Mouse (Mus musculus) limb, embryonic 11.5 days (tissue): ENCODE results near the gene 1700009N14Rik. TPM values are rescaled to one million over a fixed set of nuclear protein-coding genes. Genes with fewer than 3 reads are reported as not detected.

Experiments used
- ATAC-seq: fragments of 200-750 bp; cut with Nextera tagmentation; 2 replicates; pipeline ENCODE4 v1.8.0; 2017; ENCODE audit warnings: low read depth; ENCODE audit not compliant: insufficient number of reproducible peaks, low FRiP score, low TSS enrichment
- DNase-seq: peaks from one replicate; pipeline ENCODE4 v3.0.0-alpha.2; 2015; ENCODE audit warnings: low spot score
- H3K27ac ChIP-seq: fragments of 300-500 bp; sonication (generic); replicated peaks from 2 replicates; pipeline ENCODE4 v1.5.1; 2014; ENCODE audit warnings: low read depth, mild to moderate bottlenecking, low read length
- H3K27me3 ChIP-seq: fragments of 300-500 bp; sonication (generic); 2 replicates; pipeline ENCODE4 v1.6.1; 2014; ENCODE audit warnings: mild to moderate bottlenecking, low read length, mixed read lengths; ENCODE audit not compliant: control insufficient read depth, insufficient read depth
- H3K36me3 ChIP-seq: fragments of 300-500 bp; sonication (generic); 2 replicates; pipeline ENCODE4 v1.6.1; 2014; ENCODE audit warnings: mild to moderate bottlenecking, low read length, moderate library complexity, mixed read lengths; ENCODE audit not compliant: control insufficient read depth, insufficient read depth
- H3K4me1 ChIP-seq: fragments of 300-500 bp; sonication (generic); 2 replicates; pipeline ENCODE4 v1.6.1; 2014; ENCODE audit warnings: low read length, mixed read lengths; ENCODE audit not compliant: control insufficient read depth, insufficient read depth
- H3K4me2 ChIP-seq: fragments of 300-500 bp; sonication (generic); 2 replicates; pipeline ENCODE4 v1.6.1; 2014; ENCODE audit warnings: low read depth, mild to moderate bottlenecking, moderate library complexity; ENCODE audit not compliant: severe bottlenecking
- H3K4me3 ChIP-seq: fragments of 300-500 bp; sonication (generic); 2 replicates; pipeline ENCODE4 v1.5.1; 2014; ENCODE audit warnings: low read depth, low read length
- H3K9ac ChIP-seq: fragments of 300-500 bp; sonication (generic); 2 replicates; pipeline ENCODE4 v1.6.1; 2014; ENCODE audit warnings: mild to moderate bottlenecking, low read length
- H3K9me3 ChIP-seq: fragments of 300-500 bp; sonication (generic); 2 replicates; pipeline ENCODE4 v1.6.1; 2016; ENCODE audit warnings: low read length; ENCODE audit not compliant: control insufficient read depth
- WGBS: fragments of 180-500 bp; shearing (Covaris S2); extraction: QIAGEN DNeasy Blood & Tissue Kit; methylation state at CpG from one replicate; pipeline ENCODE4 v1.1.7; 2014; 5-methylcytosine and 5-hydroxymethylcytosine counted together
- polyA plus RNA-seq: library from polyadenylated mRNA; unstranded; fragments of >200 nt; fragmentation: Nextera tagmentation; extraction: Ambion mirVana; gene quantifications from 2 replicates; pipeline ENCODE4 v1.2.1, GENCODE M21; 2014

1700009N14Rik gene
- not detected in 2 replicates for polyA plus RNA-seq

DNA sequence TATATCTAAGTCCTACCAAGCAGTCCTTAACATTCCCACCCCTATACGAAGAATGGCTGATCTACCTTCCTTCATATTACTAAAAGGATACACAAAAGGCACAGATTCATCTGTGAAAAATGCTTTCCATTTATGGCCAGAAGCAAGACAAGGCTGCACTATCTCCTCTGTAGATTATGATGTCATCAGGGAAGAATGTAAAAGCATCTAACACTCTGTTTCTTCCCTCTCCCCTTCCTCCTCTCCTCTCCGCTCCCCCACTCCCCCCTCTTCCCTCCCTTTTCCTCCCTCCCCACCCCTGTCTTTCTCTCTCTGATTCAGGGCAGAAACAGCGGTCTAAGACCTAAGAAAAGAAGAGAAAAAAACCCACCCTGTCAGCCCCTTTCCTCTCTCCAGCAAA lies at the start of gene 1700009N14Rik:
Gene 1700009N14Rik (plus strand): TSS at position 227 of the 400 bp plus-strand sequence.
- 88% methylated on average over 3 of the region's 3 CpGs for WGBS
- no peak within 1 kb of the TSS for H3K9ac ChIP-seq

DNA sequence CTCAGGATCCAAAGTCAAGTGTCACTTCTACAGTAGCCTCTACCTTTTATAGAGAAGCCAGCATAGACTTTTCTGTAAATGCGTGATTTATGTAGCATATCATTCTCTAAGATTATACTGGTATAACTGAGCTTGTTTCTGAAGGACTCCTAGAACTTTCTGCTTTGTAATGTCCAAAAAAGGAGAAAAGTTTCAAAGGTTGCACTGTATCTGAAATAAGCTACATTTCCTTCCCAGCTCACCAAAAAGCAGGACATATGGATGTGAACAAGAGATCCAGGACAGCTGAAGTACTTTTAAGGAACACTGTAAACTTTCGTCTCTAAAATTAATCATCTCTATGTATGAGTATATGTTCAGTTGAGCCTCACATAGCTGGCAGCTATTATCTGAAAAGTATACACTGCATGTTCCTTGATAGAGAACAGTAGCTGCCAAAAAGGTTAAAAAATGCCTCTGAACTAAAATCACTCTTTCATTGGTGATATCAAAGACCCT lies 12.2 kb upstream of the 1700009N14Rik start:
- Histone ChIP-seq H3K27me3 (no peaks in the 10 kb centered on the region), H3K9ac (no peak overlapping the region), H3K4me3 (no peak overlapping the region), H3K27ac (no peak overlapping the region), H3K4me1 (no peaks in the 10 kb centered on the region), H3K9me3 (no peaks in the 10 kb centered on the region), H3K4me2 (no peak overlapping the region), H3K36me3 (no peaks in the 10 kb centered on the region)
- DNase-seq (no peak), ATAC-seq (no peak)
- WGBS, result 89% methylated on average over 2 of the region's 2 CpGs

More for the DNA sequence above, at the start of gene 1700009N14Rik:
- DNase-seq (no peak), ATAC-seq (no peak)
- Histone ChIP-seq H3K4me3 (no peak within 1 kb of the TSS), H3K36me3 (no peaks in the 10 kb centered on the region), H3K4me2 (no peak within 1 kb of the TSS), H3K4me1 (no peaks in the 10 kb centered on the region), H3K27me3 (no peaks in the 10 kb centered on the region), H3K9me3 (no peaks in the 10 kb centered on the region), H3K27ac (no peak within 1 kb of the TSS)

DNA sequence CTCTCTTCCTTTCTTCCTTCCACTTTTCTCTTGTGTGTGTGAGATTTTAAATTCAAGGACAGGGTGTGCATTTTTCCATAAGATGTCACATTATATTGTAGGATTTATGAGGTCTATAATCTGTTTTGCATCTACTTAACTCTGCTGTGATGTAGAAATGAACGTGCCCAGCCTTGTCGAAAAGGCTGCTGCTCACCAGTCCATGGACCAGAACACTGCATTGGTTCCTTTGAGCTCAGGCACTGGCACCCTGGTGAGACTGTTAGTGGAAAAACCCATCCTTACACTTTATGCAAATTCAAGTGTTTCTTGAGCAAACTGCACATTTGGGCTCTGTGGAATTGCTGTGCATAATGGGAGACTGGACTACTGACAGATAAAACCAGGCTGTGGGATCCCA lies 24.2 kb downstream of the 1700009N14Rik start:
- DNase-seq (no peak), ATAC-seq (no peak)
- H3K36me3 ChIP-seq, result no peaks in the 10 kb centered on the region
- no peak overlapping the region for H3K4me3 ChIP-seq
- H3K4me1 ChIP-seq, result no peaks in the 10 kb centered on the region
- no peaks in the 10 kb centered on the region for H3K9me3 ChIP-seq
- H3K4me2 ChIP-seq, result no peak overlapping the region
- no peaks in the 10 kb centered on the region for H3K27me3 ChIP-seq
- H3K9ac ChIP-seq, result no peak overlapping the region
- no peak overlapping the region for H3K27ac ChIP-seq
- 90% methylated on average over 2 of the region's 2 CpGs for WGBS

DNA sequence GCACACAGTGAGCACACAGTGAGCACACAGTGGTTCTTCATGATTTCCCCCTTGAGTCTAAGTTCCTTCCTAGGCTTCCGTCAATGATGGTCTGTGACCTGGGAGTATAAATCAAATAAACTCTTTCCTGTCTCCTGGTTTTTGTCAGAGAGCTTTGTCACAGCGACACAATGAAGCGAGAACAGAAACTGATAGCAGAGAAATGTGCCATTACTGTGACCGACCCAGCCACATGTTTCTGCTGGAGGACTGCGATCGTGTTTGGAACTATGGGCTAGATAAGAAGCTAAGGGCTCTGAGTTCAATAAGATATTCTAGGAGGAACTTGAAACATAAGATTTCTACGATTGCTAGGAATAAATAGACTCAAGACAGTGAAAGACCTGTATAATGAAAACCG lies 36.3 kb downstream of the 1700009N14Rik start:
- Histone ChIP-seq H3K27me3 (no peaks in the 10 kb centered on the region), H3K4me3 (no peak overlapping the region), H3K36me3 (no peaks in the 10 kb centered on the region), H3K9me3 (no peaks in the 10 kb centered on the region), H3K4me2 (no peak overlapping the region), H3K4me1 (no peaks in the 10 kb centered on the region), H3K27ac (no peak overlapping the region), H3K9ac (no peak overlapping the region)
- 80% methylated on average over 8 of the region's 8 CpGs for WGBS
- ATAC-seq (no peak), DNase-seq (no peak)

DNA sequence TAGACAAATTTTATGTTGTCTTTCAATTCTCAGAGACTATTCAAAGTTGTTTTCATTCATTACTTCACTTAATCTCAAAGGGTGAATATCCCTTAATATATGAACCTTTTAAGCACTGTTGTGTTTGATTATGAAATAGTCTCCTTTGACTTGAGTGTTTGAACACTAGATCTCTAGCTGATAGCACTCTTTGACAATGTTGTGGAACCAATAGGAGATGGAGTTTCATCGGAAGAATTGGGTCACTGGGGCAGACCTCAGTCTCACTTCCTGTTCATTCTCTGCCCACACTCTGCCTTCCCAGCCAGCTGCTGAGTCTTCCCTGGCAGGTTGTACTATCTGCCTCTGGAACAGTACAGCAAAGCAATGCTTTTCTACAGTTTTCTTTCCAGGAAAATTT lies 43.5 kb downstream of the 1700009N14Rik start:
- Histone ChIP-seq H3K36me3 (no peaks in the 10 kb centered on the region), H3K27ac (no peak overlapping the region), H3K4me1 (no peaks in the 10 kb centered on the region), H3K9me3 (no peaks in the 10 kb centered on the region), H3K4me2 (no peak overlapping the region), H3K4me3 (no peak overlapping the region), H3K27me3 (no peaks in the 10 kb centered on the region), H3K9ac (no peak overlapping the region)
- ATAC-seq (no peak), DNase-seq (no peak)
- WGBS, result 91% methylated on average over 1 of the region's 1 CpGs

DNA sequence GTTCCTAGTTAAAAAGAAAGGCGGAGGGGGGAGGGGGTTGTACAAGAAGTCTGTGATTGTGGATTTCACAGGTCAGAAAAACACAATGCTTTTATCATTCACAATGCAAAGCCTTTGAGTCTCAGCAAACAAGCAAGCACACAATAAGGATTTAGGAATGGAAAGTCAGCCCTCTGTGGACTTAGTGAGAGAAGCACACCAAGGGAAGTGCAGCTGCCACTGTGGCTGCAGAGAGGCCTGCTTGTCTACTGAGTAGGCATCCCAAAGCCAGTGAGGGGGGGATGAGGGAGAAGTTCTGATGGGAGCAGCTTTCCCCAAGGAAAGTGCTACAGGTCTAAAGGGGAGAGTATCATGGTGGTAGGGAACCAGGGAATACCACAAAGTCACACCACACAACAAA lies 45.8 kb downstream of the 1700009N14Rik start:
- ATAC-seq, result no peak

More for the DNA sequence above, 45.8 kb downstream of the 1700009N14Rik start:
- 84% methylated on average over 1 of the region's 1 CpGs for WGBS
- no peak for DNase-seq
- Histone ChIP-seq H3K4me1 (no peaks in the 10 kb centered on the region), H3K9ac (no peak overlapping the region), H3K27ac (no peak overlapping the region), H3K27me3 (no peaks in the 10 kb centered on the region), H3K4me3 (no peak overlapping the region), H3K36me3 (no peaks in the 10 kb centered on the region), H3K9me3 (no peaks in the 10 kb centered on the region), H3K4me2 (no peak overlapping the region)
